Mouse (Mus musculus): ENCODE measurements around the gene 2210010C04Rik. TPM values are rescaled to one million over a fixed set of nuclear protein-coding genes. Genes with fewer than 3 reads are reported as not detected.
"Not testable (repeated sequence)": the region's sequence is repeated elsewhere in the genome, so short reads cannot be mapped to it uniquely, and the experiment has no call there.

Gene 2210010C04Rik
- polyA plus RNA-seq, 1 experiment from 2014 or later = 3.5 TPM

- H3K9ac ChIP-seq; H3K9me3 ChIP-seq; H3K4me3 ChIP-seq (replicated peaks); ATAC-seq (ENCODE audit: insufficient read depth, low FRiP score, low read depth); H3K4me1 ChIP-seq; H3K36me3 ChIP-seq; H3K27ac ChIP-seq; H3K27me3 ChIP-seq (replicated peaks); H3K4me2 ChIP-seq: not testable (repeated sequence)
Measured at GRCm38 (mm10) chr6:40999379-40999778, 35.9 kb downstream of the 2210010C04Rik start, which contains the start of gene Gm2663. TSS of gene Gm2663 (minus strand) at chr6:40999479.

Other genes starting within 250 kb of the 2210010C04Rik start
- gene Moxd2, start 148.0 kb downstream of the 2210010C04Rik start, polyA plus RNA-seq (2015; fragmentation: Nextera tagmentation; extraction: Ambion mirVana) = not detected in 2 replicates
- not detected in 2 replicates for gene Prss58, start 135.1 kb downstream of the 2210010C04Rik start, polyA plus RNA-seq (2015; fragmentation: Nextera tagmentation; extraction: Ambion mirVana)
- gene 1700074P13Rik, start 95.0 kb downstream of the 2210010C04Rik start, polyA plus RNA-seq (2015; fragmentation: Nextera tagmentation; extraction: Ambion mirVana) = not detected in 2 replicates
- 0.17 and 0.24 TPM in 2 replicates for gene Gm4744, start 83.6 kb downstream of the 2210010C04Rik start, polyA plus RNA-seq (2015; fragmentation: Nextera tagmentation; extraction: Ambion mirVana)
- gene 1810009J06Rik, start 70.8 kb downstream of the 2210010C04Rik start, polyA plus RNA-seq (2015; fragmentation: Nextera tagmentation; extraction: Ambion mirVana) = 0.45 TPM in 1 of 2 replicates, not detected in the other
- 1.0 TPM in 1 of 2 replicates, not detected in the other for gene Gm2663, start 36.0 kb downstream of the 2210010C04Rik start, polyA plus RNA-seq (2015; fragmentation: Nextera tagmentation; extraction: Ambion mirVana)